Mouse (Mus musculus) cerebellum, adult 2 months (tissue): Measurements from ENCODE around the gene Fgf18.

Source experiments
- CTCF ChIP-seq: fragments of 200-500 bp; IDR thresholded peaks from 2 replicates; pipeline ENCODE4 v1.5.1; 2011; ENCODE audit warnings: low read depth, mild to moderate bottlenecking, control low read depth, low read length, moderate library complexity, borderline replicate concordance; ENCODE audit not compliant: insufficient read depth
- POLR2A ChIP-seq: fragments of 200-500 bp; IDR thresholded peaks from 2 replicates; pipeline ENCODE4 v1.6.1; 2011; ENCODE audit warnings: low read length, control low read depth, borderline replicate concordance; ENCODE audit not compliant: insufficient read depth

DNA sequence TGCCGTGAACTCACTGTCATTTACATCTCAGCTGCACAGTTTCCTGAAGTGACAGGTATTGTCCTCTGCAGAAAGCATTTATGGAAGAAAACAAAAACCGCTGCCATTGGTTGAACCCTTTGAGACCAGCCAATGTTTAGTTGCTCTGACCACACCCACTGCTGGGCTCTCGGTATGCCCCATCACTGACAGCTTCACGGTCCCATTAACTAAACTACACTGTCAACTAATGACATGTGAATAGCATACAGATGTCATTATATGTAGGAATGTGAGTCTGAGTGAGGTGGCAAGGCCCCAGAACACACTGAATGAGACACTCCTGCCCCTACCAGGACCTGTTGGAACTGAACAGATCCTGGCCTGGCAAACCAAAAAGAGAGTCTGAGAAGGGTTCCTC, 47.8 kb downstream of the Fgf18 start:
- no peak for TF ChIP-seq CTCF
- TF ChIP-seq POLR2A = no peak
